Mouse (Mus musculus) cerebellum, postnatal 25 days (tissue): ENCODE measurements around the gene Ackr4.
A peak's percentile ranks its signal among the peaks of the same experiment; 100 is the strongest.

ENCODE experiments used
- DNase-seq, 2 experiments: peaks; one replicate each; pipeline ENCODE4 v3.0.0; 2021; ENCODE audit warnings: mixed read lengths in 2 of 2

The Ackr4 gene

GRCm38 (mm10) chr9:104104986-104105385, 21.7 kb downstream of the Ackr4 start:
- DNase-seq, result no peak

DNA sequence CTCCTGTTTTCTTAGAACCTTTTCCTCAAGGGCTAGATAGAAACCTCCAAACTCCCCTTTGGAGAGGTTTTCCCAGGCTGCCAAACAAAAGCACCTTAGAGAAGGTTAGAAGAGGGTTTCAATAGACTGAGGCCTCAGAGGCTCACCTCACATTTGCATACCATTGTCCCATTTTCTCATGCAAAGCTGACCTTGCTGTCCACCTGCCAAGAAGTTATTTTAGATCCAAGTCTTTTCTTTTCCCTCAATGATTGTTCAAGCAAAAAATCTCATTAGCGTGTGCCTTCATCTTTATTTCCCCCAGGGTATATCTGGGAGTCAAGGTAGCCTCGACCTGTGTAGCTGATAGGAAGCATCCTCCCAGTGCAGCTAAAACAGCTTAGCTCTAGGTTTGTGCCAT, 23.8 kb downstream of the Ackr4 start:
- DNase-seq, result no peak

- DNase-seq, result no peak
Observed at GRCm38 (mm10) chr9:104102301-104102700, 24.4 kb downstream of the Ackr4 start.

DNA sequence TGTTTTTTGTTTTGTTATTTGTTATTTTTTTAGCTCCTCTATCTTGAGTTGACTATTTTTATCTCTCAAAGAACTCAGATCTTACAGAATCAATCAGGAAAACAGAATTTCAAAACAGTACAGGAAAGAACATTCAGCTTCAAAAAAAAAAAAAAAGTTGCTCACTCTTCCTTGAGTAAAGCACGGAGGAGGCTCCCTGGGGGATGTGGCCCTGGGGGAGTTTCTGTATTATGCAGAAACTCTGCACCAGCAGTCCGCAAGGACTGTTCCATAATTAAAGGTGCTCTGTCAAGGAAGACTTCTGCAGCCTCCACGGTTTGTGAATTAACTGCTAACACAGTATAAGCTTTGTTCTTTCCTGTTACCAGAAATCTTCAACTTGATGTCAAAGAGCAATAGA, 25.3 kb downstream of the Ackr4 start:
- no peak for DNase-seq

DNA sequence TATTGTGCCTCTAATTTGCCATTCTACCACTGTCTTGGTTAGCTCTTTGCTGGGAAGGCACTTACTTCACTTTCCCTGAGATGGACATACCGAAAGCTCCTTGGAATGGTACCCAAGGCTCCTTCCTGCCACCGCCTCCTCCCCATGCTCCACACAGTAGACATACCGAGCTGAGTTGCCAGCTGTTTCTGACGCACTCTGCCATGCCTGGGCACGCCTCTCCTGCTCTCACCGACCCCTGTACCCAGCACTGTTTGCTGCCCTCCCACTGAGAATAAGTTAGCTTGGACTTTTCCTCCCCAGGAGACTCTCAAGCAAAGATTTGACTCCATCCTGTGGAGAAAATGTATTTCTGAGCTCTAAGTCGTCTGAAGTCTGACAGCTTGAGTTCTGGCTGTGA, 25.9 kb downstream of the Ackr4 start:
- no peak for DNase-seq

DNA sequence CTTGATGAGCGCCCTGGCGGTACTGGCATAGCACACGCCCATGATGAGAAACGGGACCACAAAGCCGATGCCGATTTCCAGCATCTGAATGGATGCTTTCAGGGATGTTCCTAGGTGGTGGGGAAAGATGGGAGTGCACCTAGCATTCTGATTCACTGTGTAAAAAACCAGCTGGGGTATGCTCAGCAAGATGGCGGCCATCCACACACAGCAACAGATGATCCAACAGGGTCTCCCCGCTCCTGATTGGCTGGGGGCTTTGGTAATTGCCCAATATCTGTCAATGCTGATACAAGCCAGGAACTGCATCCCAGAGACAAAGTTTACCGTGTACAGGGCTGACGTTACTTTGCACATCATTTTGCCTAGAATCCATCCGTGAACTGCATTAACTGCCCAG, 27.7 kb downstream of the Ackr4 start:
- DNase-seq, result no peak

- DNase-seq, result no peak
Observed at GRCm38 (mm10) chr9:104098256-104098655, 28.5 kb downstream of the Ackr4 start.

DNA sequence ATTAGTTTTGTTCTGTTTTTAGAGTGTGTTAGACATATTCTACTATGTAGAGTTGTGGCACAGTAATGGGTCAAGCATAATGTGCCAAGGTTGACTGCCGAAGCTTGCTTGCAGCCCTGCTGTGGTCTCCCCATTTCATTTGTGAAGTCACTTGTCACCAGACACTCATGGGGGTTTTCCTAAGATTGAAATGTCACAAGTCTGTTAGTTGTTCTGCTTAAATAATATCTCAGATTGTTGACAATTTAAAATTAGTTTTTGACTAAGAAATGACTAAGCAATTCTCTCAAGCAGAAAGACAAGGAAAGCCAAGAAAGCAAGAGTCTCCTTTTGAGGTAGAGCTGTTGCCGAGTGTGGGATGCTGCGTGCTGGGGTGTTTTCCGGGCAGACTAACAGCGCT, 33.8 kb downstream of the Ackr4 start:
- DNase-seq, result no peak

GRCm38 (mm10) chr9:104088555-104088954, 38.2 kb downstream of the Ackr4 start:
- DNase-seq, result peak in 1 of 2 experiments; percentile 13

GRCm38 (mm10) chr9:104085730-104086429, 40.9 kb downstream of the Ackr4 start:
- DNase-seq, result no peak

GRCm38 (mm10) chr9:104080038-104080437, 46.7 kb downstream of the Ackr4 start:
- no peak for DNase-seq

DNA sequence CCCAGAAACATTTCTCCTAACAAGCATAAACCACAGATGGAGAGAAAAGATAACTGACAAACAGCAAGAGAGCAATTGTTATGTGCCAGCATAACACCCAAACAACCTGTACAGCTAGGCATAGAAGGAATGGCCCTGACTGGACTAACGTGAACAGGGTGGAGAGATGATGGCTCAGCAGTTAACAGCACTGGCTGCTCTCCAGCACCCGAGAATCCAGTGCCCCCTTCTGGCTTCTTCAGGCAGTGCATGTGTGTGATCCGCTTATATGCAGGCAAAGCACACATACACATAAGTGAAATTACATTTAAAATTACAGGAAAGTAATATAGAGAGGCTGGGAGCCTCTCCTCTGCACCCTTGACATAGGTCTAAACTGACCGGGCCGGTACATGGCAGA, 47.4 kb downstream of the Ackr4 start:
- peak; percentile 19 to 52 for DNase-seq

DNA sequence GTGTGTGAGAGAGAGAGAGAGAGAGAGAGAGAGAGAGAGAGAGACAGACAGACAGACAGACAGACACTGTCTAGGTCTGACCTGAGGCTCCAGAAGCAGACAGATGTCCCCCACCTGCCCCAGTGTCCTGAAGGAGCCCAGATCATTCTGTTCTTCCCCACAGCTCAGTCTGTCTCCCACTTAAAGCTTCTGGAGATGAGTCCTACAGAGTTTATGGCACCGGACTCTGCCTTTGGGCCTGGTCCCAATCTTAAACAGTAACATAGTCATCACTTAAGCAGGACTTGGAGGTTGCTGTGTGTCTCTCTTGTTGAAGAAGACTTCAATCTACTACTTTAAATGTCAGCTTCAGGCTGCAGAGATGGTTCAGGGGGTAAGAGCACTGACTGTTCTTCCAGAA, 48.0 kb downstream of the Ackr4 start:
- DNase-seq, result no peak

GRCm38 (mm10) chr9:104075808-104076207, 50.9 kb downstream of the Ackr4 start:
- no peak for DNase-seq

DNA sequence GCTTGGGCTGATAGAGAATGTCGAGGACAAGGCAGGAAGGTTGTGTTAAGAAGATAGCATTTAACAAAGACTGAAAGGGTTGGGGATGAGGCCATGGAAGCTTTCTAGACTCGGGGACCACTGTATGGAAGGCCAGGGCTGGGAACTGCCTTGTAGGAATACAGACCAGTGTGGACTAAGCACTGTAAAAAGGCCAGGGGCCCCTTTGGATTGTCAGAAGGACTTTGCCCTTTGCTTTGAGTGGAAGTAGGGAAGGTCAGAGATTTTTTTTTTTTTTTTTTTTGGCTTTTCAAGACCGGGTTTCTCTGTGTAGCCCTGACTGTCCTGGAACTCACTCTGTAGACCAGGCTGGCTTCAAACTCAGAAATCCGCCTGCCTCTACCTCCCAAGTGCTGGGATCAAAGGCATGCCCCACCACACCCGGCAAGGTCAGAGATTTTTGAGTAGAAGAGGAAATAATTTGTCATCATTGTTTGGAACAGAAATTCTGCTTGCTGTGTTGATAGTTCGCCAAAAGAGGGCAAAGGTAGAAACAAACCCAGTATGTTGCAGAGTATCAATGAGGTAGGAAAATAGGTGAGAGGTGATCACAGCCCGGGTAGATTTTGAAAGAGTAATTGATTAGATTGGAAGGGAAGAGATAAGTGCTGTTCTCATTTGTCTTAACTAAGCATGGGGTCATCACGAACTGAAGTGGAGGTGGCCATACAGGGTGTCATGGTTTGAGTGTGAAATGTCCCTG, 55.7 kb downstream of the Ackr4 start:
- no peak for DNase-seq

GRCm38 (mm10) chr9:104070241-104070640, 56.5 kb downstream of the Ackr4 start:
- no peak for DNase-seq

DNA sequence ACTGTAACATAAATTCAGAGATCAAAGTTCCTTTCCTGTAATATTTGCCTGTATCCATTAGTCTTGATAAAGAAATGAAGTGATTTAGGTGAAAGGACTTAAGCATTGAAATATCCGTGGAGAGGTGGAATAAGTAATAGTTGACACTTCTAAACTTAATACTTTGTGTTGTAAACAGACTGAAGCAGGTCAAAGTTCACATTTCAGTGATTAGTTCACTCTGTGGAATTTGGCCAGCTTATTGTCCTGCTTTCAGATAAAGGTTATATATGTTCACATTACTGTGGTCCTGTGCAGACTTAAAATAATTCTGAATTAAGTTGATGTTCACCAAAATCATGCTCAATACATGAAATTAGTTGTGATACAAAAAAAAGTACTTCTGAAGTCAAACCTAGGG, 62.2 kb downstream of the Ackr4 start:
- DNase-seq, result no peak

- DNase-seq, result peak; percentile 88 to 92
Observed at GRCm38 (mm10) chr9:104063244-104063961, 63.3 kb downstream of the Ackr4 start, which contains the start of gene Acad11. Acad11 (plus strand) TSS chr9:104063377.

GRCm38 (mm10) chr9:104062430-104063243, 64.1 kb downstream of the Ackr4 start, which contains the start of gene Uba5:
Uba5 (minus strand) TSS chr9:104063134.
- peak; percentile 82 to 88 for DNase-seq

GRCm38 (mm10) chr9:104051028-104051427, 75.7 kb downstream of the Ackr4 start:
- no peak for DNase-seq

DNA sequence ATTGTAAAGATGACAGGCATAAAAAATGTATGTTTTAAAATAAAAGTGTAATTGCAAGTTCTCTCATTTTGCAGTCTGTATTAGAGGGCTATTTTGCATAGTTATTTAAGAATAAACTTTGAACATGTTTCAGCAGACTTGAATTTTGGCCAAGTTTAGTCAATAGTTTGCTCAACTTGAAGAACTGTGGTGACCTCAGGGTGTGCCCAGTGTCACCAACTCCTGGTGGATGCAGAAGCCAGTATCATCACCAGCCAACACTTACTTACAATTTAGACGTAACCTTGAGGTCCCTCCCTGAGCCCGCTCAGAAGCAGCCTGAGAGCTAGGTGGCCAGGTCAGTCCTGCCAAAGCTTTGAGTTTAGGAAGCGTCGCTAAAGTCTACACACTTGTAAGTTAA, 83.1 kb downstream of the Ackr4 start:
- no peak for DNase-seq

- no peak for DNase-seq
Observed at GRCm38 (mm10) chr9:104040362-104040761, 86.4 kb downstream of the Ackr4 start, which contains the start of gene Gm28305. Gm28305 (plus strand) TSS chr9:104040662.

DNA sequence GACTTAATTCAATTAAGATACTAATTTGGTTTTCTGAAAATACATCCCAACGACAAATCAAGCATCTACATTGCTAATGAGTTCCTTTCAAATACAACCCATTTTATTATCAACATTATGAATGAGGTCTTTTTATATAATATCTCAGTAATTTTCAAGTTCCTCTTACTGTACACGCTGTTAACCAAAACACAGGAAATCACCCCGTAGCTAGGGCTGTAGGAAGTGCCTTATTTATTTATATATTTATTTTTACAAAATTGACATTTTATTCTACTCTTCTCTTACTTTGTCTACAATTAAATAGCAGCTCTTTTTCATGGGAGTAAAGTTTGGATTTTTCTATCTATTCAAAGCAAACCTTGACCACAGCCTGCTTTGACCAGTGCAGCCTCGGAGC, 87.0 kb downstream of the Ackr4 start:
- DNase-seq, result no peak
